Mouse (Mus musculus) spleen, embryonic (tissue): ENCODE measurements at regions not wholly inside any gene's neighbourhood (a gene's known extent, or its start where the extent isn't known, plus 50 kb on each side); places are given as distances from the start of the nearest gene placed in this dataset.

Source experiments
- CTCF ChIA-PET: fragments of 350-600 bp; sonication (Branson Sonifier 250); formaldehyde crosslinking; loops from one replicate; lab custom pipeline; 2022; lab: Charles Lee

DNA sequence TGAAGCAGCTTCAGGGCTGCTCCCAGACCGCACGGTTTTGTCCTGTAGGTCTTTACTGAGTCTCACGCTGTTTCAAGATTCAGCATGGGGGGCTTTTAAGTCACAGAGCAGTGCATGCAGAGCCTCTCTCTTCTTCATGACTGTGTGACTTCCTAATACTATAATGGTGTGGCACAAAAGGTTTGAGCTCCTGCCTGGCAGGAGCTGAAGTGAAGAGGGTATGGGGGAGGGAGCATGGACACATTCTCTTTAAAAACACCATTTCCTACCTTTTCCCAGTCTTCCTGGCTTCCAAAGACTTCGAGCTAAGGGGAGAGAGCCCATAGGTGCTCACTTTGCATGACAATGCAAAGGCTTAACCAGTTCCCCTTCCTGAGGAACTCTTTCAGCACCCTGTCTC lies 934.9 kb upstream of the Gm5150 start:
- CTCF ChIA-PET = no interaction called here

DNA sequence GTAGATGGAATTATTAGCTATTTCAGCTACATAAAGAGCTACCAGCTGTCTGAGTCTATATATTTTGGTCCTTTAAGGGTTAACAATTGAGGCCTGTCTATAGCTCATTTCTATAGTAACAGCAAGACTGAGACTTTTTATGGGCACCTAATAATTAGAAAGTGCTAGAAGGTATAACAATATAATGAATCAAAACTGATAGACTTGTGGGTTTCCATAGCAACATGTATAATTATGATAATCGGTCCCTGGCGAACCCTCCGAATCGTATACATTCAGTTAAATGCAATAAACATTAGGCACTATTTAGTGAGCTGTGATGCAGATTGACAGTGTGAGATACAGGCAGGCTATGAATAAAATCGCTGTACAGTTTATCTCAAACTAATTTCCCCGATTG lies 933.3 kb upstream of the Gm5150 start:
- CTCF ChIA-PET = no interaction called here

DNA sequence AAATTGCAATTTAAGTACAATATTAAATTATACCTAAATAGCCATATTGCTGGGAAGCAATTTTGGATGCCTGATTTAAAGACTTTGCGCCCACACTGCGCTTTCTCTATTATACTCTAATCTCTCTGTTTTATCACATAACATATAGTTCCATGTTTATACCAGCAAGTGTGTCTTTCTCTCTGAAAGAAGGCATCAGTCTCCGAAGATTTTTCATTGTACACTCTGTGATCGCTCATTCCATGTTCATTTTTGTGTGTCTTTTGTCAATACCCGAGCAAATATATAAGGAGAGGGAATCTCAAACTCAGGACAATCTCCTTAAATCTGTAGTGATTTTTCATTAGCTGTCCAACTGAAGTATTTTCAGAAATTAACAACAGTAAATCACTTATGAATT lies 932.9 kb upstream of the Gm5150 start:
- CTCF ChIA-PET = no interaction called here

DNA sequence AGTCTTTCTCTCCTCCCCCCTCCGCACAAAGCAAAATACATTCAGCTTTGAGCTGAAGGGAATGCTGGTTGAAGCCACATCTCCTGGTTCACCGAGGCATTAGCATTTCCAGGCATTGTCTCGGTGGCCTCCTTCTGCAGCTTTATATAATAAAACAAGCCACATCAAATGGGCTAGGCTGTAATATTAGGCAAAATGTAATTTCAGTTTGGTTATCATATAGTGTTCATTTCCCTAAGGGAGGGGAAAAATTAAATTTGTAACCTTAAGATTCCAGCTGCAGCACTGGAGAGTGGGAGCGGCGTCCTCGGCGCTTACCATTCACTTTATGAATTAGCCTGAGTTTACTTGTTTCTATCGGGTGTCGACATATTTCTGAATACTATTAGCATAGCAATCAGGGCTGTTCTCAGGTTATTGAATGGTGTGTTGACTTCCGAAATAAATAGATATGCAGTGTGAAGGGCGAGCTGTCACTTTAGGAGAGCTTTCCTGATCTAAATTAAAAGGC lies 932.3 kb upstream of the Gm5150 start:
- CTCF ChIA-PET = no interaction called here

DNA sequence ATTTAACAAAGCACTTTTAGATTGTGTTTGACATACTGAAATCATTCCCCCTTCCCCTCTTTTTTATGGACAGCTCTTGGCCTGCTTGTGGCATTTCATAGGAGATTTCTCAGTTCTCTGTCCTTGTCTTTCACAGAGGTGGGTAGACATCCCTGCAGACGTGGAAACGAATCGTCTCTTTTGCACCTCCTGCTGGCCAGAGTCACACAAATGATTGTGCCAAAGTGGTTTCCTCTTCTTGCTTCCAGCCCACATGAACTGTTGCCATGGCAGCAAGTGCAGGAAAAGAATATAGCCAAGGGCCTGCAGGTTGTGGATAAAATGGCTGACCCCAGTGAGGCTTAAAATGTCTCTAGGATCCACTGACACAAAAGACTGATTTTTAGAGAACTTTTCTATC lies 924.1 kb upstream of the Gm5150 start:
- CTCF ChIA-PET = no interaction called here

DNA sequence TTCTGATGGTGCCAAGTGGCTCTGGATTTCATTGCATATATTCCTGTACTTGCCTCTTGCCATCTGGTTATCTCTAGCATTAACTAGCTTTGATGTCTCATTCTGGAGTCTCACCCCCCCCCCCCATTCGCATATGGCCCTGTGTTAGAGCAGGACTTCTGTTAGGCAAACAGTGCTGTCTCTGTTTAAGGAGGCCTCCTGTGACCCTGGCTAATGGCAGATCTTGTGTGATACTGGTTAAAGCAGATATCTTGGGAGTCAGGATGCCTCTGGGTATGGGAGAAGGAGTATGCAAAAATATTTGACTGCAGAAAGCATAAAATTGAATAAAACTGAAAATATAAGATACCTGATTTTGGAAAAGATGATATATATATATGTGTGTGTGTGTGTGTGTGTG lies 923.6 kb upstream of the Gm5150 start:
- CTCF ChIA-PET = no interaction called here

DNA sequence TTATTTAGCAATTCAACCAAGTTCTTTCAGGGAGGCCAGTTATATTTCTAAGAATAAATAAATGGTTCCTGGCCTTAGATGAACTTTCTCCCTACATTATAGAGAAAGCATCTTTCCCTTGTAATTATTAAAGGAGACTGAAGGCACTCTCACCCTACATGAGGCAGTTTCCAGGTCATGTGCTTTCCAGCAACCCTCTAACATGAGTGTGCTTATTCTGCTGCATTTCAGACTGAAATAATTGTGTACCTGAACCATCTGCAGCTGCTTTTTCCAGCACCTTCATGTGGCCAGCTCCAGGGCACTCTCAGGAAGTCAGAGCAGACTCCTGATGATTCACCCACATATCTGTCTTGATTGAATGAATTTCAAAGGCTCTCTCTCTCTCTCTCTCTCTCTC lies 917.8 kb upstream of the Gm5150 start:
- CTCF ChIA-PET = no interaction called here

DNA sequence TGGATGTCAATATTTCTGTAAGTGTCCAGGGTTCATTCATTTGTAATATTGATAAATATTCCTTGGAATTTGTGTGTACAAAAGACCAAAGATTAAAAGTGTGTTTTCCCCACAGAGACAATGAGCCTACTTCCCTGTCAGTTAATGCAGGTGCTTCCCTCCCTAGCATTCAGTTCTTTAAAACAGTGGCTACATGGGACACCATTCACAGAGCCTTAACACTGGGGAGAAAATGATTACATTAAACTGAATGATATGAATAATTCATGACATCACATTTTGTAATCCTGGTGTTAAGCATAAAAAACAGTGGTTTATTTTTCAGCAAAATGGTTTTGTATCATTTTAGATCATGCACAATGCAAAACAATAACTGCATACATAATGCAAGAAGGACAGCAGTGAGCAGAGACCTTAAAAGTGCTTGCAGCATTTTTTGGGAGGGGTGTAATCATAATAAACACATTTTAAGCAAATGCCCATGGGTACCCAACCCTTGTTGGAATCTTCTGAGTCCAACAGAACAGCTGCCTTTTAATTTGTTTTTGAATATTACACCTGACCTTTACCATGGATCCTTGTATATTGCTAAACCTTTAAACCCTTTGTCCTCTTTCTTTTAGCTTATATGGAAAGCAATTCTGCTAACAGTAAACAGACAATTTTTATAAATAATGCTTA lies 917.1 kb upstream of the Gm5150 start:
- CTCF ChIA-PET = no interaction called here

DNA sequence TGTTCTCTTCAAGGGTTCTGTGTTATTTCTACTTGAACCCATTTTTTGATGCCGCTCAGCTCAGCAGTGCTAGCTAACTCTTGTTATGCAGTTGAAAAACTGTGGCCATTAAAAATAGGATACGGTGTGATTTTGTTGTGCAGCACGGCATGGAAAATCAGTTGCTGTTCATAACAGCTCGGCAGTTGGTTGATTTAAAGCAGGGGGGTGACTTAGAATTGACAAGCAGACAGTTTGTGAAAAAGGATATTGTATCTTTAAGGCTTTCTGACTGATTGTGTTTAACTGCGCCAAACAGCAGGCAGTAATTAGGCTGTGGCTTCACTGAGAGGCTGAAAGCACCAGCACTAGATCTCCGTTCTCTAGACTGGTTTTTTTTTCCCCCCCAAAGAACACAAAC lies 915.1 kb upstream of the Gm5150 start:
- CTCF ChIA-PET = no interaction called here

DNA sequence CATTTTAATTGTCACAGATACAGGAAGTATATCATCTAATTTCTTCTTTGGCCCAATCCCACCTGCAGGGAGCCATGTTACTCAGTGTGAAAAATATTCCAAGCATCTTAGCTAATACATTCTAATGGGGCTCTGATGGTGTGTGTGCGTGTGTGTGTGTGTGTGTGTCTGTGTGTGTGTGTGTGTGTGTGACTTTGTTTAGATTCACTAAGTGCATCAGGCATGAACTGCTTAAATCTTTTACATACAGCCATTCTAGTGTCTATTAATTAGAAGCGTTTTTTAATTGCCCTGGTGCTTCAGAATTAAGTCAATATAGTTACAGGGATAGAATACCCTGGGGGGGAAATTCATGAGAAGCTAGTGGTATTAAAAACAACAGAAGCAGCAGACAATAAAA lies 912.1 kb upstream of the Gm5150 start:
- CTCF ChIA-PET = no interaction called here

DNA sequence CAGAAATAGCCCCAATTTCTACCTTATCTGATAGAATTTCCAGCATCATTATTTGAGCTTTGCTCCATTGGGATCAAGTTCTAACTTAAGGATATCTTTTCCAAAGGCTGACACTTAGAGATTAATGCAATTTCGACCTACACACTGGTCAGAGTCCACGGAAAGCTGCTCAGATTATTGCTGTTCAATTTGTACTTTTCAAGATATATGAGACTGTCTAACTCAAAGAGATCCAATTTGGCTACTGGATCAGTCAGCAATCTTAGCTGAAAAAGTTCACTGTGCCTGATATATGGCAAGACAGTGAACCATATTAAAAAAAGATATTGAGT lies 909.8 kb upstream of the Gm5150 start:
- CTCF ChIA-PET = no interaction called here

DNA sequence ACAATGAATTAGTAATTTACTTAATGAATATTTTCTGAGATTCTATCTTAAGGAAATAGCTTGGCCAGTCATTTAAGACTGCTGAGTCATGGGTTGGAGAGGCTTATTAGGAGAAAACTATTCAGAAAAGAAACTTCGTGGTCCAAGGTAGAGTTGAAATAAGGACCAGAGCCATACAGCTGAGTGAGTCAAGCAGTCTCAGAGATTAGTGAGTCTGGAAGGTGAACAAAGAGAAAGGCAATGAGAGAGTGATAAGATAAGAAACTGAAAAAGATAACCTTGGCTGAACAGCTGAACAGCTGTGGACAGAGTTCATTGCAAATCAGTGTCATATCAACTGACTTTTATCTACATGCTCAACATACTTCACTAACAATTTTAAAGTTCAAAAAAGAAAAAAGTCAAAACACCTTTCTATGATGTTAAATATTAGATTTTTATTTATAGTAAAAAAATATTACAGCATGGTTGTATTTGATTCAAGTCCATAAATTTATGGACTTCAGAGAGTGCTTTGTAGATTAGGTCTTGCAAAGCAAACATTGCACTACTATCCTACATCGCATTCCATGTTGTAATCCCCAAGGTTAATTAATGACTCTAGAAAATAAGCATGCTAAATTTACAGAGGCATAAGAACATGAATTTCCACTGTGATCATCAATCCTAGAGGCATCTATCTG lies 909.3 kb upstream of the Gm5150 start:
- CTCF ChIA-PET = no interaction called here

DNA sequence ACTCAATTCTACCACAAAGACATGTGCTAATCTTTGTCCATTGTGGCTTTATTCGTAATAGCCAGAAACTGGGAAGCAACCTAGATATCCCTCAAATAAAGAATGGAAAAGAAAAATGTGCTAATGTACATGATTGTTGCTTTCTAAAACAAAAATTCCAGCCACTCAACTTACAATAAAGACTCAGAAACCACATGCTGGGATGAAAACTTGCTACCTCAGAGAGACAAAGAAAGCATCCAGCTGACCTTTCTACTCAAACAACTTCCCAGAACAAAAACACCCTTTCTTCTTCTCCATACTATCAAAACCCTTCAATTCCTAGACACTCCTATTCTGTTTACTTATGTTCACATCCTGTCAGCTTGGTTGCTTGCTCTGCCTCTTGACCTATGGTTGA lies 881.9 kb upstream of the Gm5150 start:
- CTCF ChIA-PET = interaction anchor here (0.6 kb wide), 1 partner anchor 1238 kb away, joined by 9 read pairs; no protein-coding TSS in a partner anchor

DNA sequence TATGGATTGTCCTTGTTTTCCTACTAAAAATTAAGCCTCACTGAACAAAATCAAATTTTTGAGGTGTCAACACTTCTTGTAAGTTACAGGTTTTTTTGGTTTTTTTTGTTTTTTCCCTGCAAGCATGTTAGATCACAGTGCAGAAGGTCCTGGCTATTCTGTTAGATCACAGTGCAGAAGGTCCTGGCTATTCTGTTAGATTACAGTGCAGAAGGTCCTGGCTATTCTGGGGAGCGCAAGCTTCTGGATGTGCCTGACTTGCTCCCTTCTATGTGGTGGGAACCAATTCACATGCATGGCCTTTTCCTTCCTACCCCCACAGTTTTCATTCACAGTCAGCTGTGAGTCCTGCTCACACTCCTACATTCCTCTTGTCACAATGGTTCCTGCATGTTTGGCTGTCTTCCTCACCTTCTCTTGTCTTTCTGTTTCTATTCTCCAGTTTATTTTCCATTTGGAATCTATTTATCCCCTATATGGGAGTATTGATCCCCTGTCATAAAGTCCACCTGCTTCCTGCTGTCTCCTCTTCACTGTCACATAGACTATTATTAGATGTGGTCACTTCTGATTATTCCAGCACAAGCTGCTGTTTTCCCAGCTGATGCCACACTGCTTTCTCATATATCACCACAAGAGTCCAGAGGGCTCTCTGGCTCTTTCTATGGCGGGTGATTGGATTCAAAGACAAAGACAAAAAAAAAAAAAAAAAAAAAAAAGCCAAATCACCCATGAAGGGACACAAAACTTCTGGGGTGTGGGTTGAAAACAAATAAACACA lies 866.3 kb upstream of the Gm5150 start:
- CTCF ChIA-PET = no interaction called here

DNA sequence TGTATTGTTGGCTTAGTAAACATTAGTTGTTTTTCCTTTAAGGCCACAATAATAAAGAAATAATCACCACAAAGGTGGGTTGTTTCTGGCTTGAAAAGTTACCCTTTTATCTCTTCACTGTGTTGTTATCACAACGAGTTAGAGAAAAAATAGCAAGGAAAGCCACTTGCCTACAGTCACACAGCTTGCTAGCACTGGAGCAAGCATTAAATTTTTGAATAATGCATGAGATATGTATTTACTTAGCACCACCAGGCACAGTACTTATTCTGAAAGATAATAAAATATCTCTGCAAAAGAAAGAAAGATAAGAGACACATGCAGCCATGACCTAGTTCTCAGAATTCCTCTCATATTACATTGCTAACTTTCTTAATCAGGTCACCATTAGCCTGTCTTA lies 853.8 kb upstream of the Gm5150 start:
- CTCF ChIA-PET = no interaction called here

DNA sequence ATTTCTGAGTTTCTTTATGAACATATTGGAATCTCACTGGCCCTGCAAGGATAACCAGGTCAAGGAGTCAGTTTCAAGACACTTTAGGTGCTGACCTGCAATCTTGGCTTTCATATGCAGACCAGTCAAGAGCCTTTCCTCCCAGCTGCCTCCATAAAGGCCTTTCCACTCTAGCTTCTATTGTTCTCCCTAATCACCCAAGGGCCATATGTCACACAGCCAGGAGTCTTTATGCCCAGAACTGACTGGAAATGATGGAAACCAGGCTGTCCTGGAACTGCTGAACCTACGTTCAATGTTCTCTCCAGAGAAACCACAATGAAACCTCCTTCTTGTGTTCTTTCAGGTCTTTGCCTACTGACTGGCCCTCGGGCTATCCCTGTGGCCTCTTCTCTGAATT lies 852.7 kb upstream of the Gm5150 start:
- CTCF ChIA-PET = no interaction called here

DNA sequence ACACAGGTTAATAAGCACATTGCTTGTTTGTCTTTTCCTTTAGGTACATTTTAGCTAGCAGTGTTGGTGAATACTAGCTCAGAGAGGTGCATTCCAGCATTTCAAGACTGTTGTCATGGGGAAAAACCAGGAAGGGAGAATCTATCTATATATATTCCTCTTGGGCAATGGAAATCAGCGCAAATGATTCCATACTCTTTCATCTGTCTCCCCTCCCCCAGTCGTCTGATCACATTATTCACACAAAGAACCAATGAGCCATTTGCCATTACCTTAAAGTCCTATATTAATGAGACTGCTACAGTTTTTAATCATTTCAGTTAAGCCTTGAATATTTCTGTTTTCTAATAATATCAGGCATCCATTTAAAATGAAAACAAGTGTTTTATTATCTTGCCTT lies 849.0 kb upstream of the Gm5150 start:
- CTCF ChIA-PET = no interaction called here

DNA sequence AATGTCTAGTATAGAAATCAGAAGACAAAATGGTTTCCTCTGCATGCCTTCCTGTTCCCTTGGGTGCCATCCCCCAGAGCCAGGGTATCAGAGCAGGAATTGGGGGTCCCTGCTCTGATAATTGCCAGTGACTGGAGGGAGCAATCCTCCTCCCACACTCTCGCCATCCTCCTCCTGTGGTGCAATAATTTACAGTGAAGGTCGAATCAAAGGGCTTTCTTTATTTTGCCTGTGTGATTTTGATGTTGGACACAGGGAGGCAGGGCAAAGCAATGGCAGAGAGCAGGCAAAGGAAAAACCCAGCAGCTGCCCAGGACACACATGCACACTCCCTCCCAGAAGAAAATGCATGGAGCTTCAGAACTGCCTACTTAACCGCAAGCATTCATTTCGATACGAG lies 847.8 kb upstream of the Gm5150 start:
- CTCF ChIA-PET = no interaction called here

DNA sequence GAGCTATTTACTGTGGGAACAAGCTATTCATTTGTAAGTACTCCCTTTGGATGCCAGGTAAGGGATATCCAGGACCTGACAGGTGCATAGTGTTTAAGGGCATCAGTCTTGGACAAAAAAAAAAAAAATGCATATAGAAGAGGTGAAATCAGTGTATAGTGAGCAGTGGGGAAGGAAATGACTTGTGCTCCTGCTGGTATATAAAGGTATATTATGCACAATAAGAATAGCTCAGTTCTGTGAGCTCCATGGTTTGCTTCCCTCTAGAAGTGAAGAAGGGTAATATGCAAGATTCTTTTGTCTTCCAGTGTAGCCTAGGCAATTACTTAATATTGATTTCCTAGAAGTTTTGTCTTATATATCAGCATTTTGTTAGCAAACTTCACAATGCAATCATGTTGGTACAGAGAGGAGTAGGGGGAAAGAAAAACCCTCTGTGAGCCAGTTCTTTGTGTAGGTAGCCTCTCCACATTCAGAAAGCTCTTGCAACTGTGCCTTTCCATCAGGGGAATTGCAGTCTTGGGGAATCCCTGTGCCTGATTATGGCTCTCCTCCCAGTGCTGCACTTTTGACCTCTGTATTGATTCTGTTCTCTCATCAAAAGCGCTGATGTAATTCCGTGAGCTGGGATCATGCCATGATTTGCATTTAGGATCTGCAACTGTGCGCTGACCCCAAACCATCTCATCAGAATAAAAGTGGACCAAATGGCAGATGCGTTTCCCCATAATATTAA lies 840.7 kb upstream of the Gm5150 start:
- CTCF ChIA-PET = no interaction called here

DNA sequence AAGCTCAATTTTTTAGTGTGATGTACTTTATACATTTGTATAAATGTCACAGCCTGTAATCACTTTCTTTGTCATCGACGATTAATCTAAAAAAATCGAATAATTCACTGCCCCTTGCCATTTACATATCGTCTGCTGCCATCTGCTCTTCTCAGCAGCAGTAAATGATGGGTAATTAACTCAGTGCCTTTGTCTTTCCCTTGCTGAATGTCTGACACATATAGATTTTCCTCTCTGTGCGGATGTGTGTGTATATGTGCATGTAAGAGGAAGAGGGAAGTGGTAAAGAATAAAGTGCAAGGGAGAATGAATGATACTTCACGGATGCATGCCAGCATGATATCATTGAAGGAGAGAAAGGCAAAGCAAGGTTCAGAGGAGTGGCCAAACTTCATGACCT lies 814.3 kb upstream of the Gm5150 start:
- CTCF ChIA-PET = no interaction called here

DNA sequence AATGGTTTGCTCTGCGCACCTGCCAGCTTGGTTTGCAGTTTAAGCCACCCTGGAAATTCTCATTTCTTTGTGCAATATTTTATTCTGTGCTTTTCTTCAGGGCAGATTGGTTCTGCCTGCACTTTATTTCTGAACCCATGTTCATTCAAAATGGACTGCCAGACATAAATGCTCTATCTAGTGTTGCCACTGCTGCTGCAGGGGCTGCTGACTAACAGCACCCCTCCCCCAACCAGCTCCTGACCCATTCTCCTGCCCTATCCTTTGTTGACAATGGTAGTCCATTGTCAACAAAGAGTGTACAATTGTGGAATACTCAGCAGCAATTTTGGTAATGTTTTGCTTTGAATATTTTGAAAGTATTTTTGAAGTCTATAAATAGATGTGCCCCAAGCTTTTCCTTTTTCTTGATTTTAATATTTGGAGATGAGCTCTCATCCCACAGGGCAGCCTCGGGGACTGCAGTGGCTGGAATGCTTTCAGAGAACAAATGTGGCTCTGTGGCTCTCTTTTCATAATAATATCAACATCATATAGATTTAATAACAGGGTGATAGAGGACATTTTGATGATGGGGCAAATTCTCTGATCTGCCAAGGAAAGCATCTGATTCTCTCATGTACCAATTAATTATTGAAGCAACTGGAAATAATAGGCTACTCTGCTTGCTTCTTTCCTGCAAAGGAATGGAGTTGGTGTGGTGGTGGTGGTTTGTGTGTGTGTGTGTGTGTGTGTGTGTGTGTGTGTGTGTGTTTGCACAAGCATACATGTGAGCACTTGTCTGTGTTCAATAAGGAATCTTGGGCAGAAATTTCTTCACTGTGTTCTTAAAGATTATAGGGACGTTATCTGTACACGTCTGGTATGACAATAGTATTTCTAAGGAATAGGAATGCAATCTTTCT lies 813.2 kb upstream of the Gm5150 start:
- CTCF ChIA-PET = no interaction called here
